Mouse (Mus musculus): Measurements from ENCODE around the gene Ppm1k. TPM values are rescaled to one million over a fixed set of nuclear protein-coding genes. Genes with fewer than 3 reads are reported as not detected.

The Ppm1k gene
- total and polyA plus RNA-seq, 3 experiments = 1.3 to 1.5 TPM; not detected in 1

- H3K9me3 ChIP-seq (replicated peaks; ENCODE audit: insufficient read depth, low read length) = no peaks in the 10 kb centered on the region
- peak; percentile 58 for DNase-seq (ENCODE audit: low read depth, low spot score)
- H3K36me3 ChIP-seq (ENCODE audit: control insufficient read depth in 1 of 2, insufficient read depth in 2 of 2, low read length in 2 of 2) = peaks cover 0 to 21% of the 10 kb centered on the region in 2 experiments; a peak in 2 of 4 replicates
- peak overlapping the region; percentile 66 for H3K9ac ChIP-seq (ENCODE audit: control insufficient read depth, low read depth, low read length, poor library complexity, severe bottlenecking)
- no peaks in the 10 kb centered on the region for H3K27me3 ChIP-seq (ENCODE audit: control insufficient read depth in 1 of 2, insufficient read depth in 2 of 2, low read length in 2 of 2)
- H3K79me2 ChIP-seq (ENCODE audit: control insufficient read depth, insufficient read depth, low read length, poor library complexity) = no peaks in the 10 kb centered on the region
- no peak overlapping the region for H3K27ac ChIP-seq (ENCODE audit: control insufficient read depth, low read depth, low read length)
- H3K4me3 ChIP-seq (ENCODE audit: control insufficient read depth in 1 of 2, insufficient read depth in 1 of 2, low read depth in 2 of 2, low read length in 2 of 2) = peak overlapping the region; percentile 72 to 80
- peaks cover 7 to 14% of the 10 kb centered on the region in 2 experiments for H3K4me1 ChIP-seq (ENCODE audit: control insufficient read depth in 1 of 2, insufficient read depth in 2 of 2, low read length in 2 of 2)
- TF ChIP-seq ETS1 (IDR thresholded peaks at IDR 0.05; ENCODE audit: low read depth, low read length) (peak; percentile 68), RCOR1 (IDR thresholded peaks at IDR 0.05; ENCODE audit: low read depth, low read length) (0 out of 2 replicates have a peak, but pooled peaks have one; percentile 50), NRF1 (IDR thresholded peaks at IDR 0.05; ENCODE audit: insufficient read depth, low read depth, low read length, poor library complexity, severe bottlenecking) (no peak), MAX (IDR thresholded peaks at IDR 0.05; ENCODE audit: low read length) (no peak), CTCF (IDR thresholded peaks at IDR 0.05 in 2 of 3, conservative IDR thresholded peaks at IDR 0.05 in 1 of 3; ENCODE audit: control insufficient read depth in 1 of 3, insufficient read depth in 1 of 3, low read depth in 2 of 3, low read length in 3 of 3, poor library complexity in 1 of 3, severe bottlenecking in 1 of 3) (no peak), EP300 (IDR thresholded peaks at IDR 0.05; ENCODE audit: low read depth in 1 of 2, low read length in 2 of 2) (peak; percentile 68 to 74; a peak in 3 of 4 replicates), TCF12 (IDR thresholded peaks at IDR 0.05; ENCODE audit: low read depth, low read length) (0 out of 2 replicates have a peak, but pooled peaks have one; percentile 22), USF2 (IDR thresholded peaks at IDR 0.05; ENCODE audit: borderline replicate concordance in 1 of 2, insufficient read depth in 1 of 2, low read depth in 1 of 2, low read length in 2 of 2) (no peak), MAFK (IDR thresholded peaks at IDR 0.05; ENCODE audit: borderline replicate concordance, low read depth, low read length) (peak; percentile 77), TAL1 (IDR thresholded peaks at IDR 0.05; ENCODE audit: low read length) (no peak), SIN3A (IDR thresholded peaks at IDR 0.05; ENCODE audit: low read length) (peak; percentile 64; the same call in 1 of the 2 replicates), GATA1 (IDR thresholded peaks at IDR 0.05; ENCODE audit: low read depth, low read length) (peak; percentile 25; the same call in 1 of the 2 replicates)
These were observed 1.9 kb downstream of the Ppm1k start for GRCm38 (mm10) chr6:57533410-57533809.

GRCm38 (mm10) chr6:57532022-57532421, 3.2 kb downstream of the Ppm1k start:
- Histone ChIP-seq H3K4me1 (ENCODE audit: control insufficient read depth in 1 of 2, insufficient read depth in 2 of 2, low read length in 2 of 2) (peaks cover 7 to 14% of the 10 kb centered on the region in 2 experiments), H3K27me3 (ENCODE audit: control insufficient read depth in 1 of 2, insufficient read depth in 2 of 2, low read length in 2 of 2) (no peaks in the 10 kb centered on the region), H3K9ac (ENCODE audit: control insufficient read depth, low read depth, low read length, poor library complexity, severe bottlenecking) (no peak overlapping the region), H3K27ac (ENCODE audit: control insufficient read depth, low read depth, low read length) (no peak overlapping the region), H3K79me2 (ENCODE audit: control insufficient read depth, insufficient read depth, low read length, poor library complexity) (no peaks in the 10 kb centered on the region), H3K4me3 (ENCODE audit: control insufficient read depth in 1 of 2, insufficient read depth in 1 of 2, low read depth in 2 of 2, low read length in 2 of 2) (no peak overlapping the region), H3K9me3 (replicated peaks; ENCODE audit: insufficient read depth, low read length) (no peaks in the 10 kb centered on the region), H3K36me3 (ENCODE audit: control insufficient read depth in 1 of 2, insufficient read depth in 2 of 2, low read length in 2 of 2) (peaks cover 0 to 21% of the 10 kb centered on the region in 2 experiments; a peak in 2 of 4 replicates)
- no peak for TF ChIP-seq GABPA (IDR thresholded peaks at IDR 0.05; ENCODE audit: low read depth, low read length)
- TF ChIP-seq USF2 (IDR thresholded peaks at IDR 0.05; ENCODE audit: borderline replicate concordance in 1 of 2, insufficient read depth in 1 of 2, low read depth in 1 of 2, low read length in 2 of 2) = no peak
- no peak for TF ChIP-seq BHLHE40 (IDR thresholded peaks at IDR 0.05; ENCODE audit: borderline replicate concordance, low read depth, low read length)
- TF ChIP-seq MAFK (IDR thresholded peaks at IDR 0.05; ENCODE audit: borderline replicate concordance, low read depth, low read length) = no peak
- TF ChIP-seq JUND (IDR thresholded peaks at IDR 0.05; ENCODE audit: low read depth, low read length) = no peak
- TF ChIP-seq USF1 (IDR thresholded peaks at IDR 0.05; ENCODE audit: low read depth, low read length) = no peak
- TF ChIP-seq TCF12 (IDR thresholded peaks at IDR 0.05; ENCODE audit: low read depth, low read length) = 0 out of 2 replicates have a peak, but pooled peaks have one; percentile 31
- no peak for TF ChIP-seq ZKSCAN1 (IDR thresholded peaks at IDR 0.05; ENCODE audit: low read depth, low read length)
- peak; percentile 50 to 59 for TF ChIP-seq EP300 (IDR thresholded peaks at IDR 0.05; ENCODE audit: low read depth in 1 of 2, low read length in 2 of 2)
- TF ChIP-seq ZC3H11A (IDR thresholded peaks at IDR 0.05; ENCODE audit: low read depth, low read length) = no peak
- TF ChIP-seq TAL1 (IDR thresholded peaks at IDR 0.05; ENCODE audit: low read length) = no peak
- TF ChIP-seq CTCF (IDR thresholded peaks at IDR 0.05 in 2 of 3, conservative IDR thresholded peaks at IDR 0.05 in 1 of 3; ENCODE audit: control insufficient read depth in 1 of 3, insufficient read depth in 1 of 3, low read depth in 2 of 3, low read length in 3 of 3, poor library complexity in 1 of 3, severe bottlenecking in 1 of 3) = no peak
- TF ChIP-seq GATA1 (IDR thresholded peaks at IDR 0.05; ENCODE audit: low read depth, low read length) = peak; percentile 82
- TF ChIP-seq ELF1 (IDR thresholded peaks at IDR 0.05; ENCODE audit: low read depth, low read length) = no peak
- TF ChIP-seq RCOR1 (IDR thresholded peaks at IDR 0.05; ENCODE audit: low read depth, low read length) = peak; percentile 82
- no peak for TF ChIP-seq KAT2A (conservative IDR thresholded peaks at IDR 0.05; ENCODE audit: low read depth, low read length)
- 0 out of 2 replicates have a peak, but pooled peaks have one; percentile 36 for TF ChIP-seq ETS1 (IDR thresholded peaks at IDR 0.05; ENCODE audit: low read depth, low read length)
- TF ChIP-seq RAD21 (IDR thresholded peaks at IDR 0.05; ENCODE audit: low read depth, low read length) = no peak
- TF ChIP-seq SMC3 (IDR thresholded peaks at IDR 0.05; ENCODE audit: low read depth, low read length) = no peak
- TF ChIP-seq SIN3A (IDR thresholded peaks at IDR 0.05; ENCODE audit: low read length) = no peak
- no peak for DNase-seq (ENCODE audit: low read depth, low spot score)
